Mouse (Mus musculus): Measurements from ENCODE around the gene Ctcfl. TPM values are rescaled to one million over a fixed set of nuclear protein-coding genes. Genes with fewer than 3 reads are reported as not detected.

Gene Ctcfl
- polyA plus RNA-seq, 1 experiment from 2014 or later: 0.04 TPM

GRCm38 (mm10) chr2:173072948-173073347 is 46.4 kb downstream of the Ctcfl start:
- Histone ChIP-seq H3K9me3 (peaks cover 13% of the 10 kb centered on the region), H3K4me1 (no peaks in the 10 kb centered on the region), H3K4me3 (no peak overlapping the region), H3K27ac (no peak overlapping the region), H3K27me3 (ENCODE audit: poor library complexity, severe bottlenecking) (no peaks in the 10 kb centered on the region), H3K36me3 (replicated peaks) (no peaks in the 10 kb centered on the region)
- no peak for DNase-seq (ENCODE audit: extremely low spot score, low spot score)
- WGBS: 93% methylated on average over 7 of the region's 7 CpGs

GRCm38 (mm10) chr2:173064864-173065263 is 54.5 kb downstream of the Ctcfl start:
- WGBS: 90% methylated on average over 2 of the region's 2 CpGs
- no peak for DNase-seq (ENCODE audit: extremely low spot score, low spot score)
- peaks cover 13% of the 10 kb centered on the region for H3K9me3 ChIP-seq
- no peak overlapping the region for H3K4me3 ChIP-seq
- H3K27me3 ChIP-seq (ENCODE audit: poor library complexity, severe bottlenecking): no peaks in the 10 kb centered on the region
- H3K27ac ChIP-seq: no peak overlapping the region
- H3K36me3 ChIP-seq (replicated peaks): no peaks in the 10 kb centered on the region
- H3K4me1 ChIP-seq: peaks cover 20% of the 10 kb centered on the region

DNA sequence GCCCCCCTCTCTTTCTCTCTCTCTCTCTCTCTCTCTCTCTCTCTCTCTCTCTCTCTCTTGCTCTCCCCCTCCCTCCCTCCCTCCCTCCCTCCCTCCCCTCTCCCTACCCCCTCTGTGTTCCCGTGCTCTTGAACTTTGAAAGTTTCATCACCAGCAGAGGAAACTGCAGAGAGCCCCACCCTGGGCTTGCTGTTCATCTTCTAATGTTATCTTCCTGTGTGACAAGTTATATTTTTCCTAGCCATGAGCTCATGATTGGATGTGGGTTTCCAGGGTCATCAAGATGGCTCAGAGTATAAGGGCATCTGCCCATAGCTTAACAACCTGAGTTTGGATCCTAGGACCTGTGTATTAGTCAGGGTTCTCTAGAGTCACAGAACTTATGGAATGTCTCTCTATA is 56.1 kb downstream of the Ctcfl start:
- WGBS: 100% methylated on average over 1 of the region's 1 CpGs
- Histone ChIP-seq H3K27me3 (ENCODE audit: poor library complexity, severe bottlenecking) (no peaks in the 10 kb centered on the region), H3K36me3 (replicated peaks) (no peaks in the 10 kb centered on the region), H3K9me3 (peaks cover 7% of the 10 kb centered on the region), H3K27ac (no peak overlapping the region), H3K4me3 (no peak overlapping the region), H3K4me1 (peaks cover 26% of the 10 kb centered on the region)
- DNase-seq (ENCODE audit: extremely low spot score, low spot score): no peak

- H3K9me3 ChIP-seq: no peaks in the 10 kb centered on the region
- no peaks in the 10 kb centered on the region for H3K36me3 ChIP-seq (replicated peaks)
- no peak for DNase-seq (ENCODE audit: extremely low spot score, low spot score)
- H3K27ac ChIP-seq: peak overlapping the region; percentile 56
- no peaks in the 10 kb centered on the region for H3K27me3 ChIP-seq (ENCODE audit: poor library complexity, severe bottlenecking)
- H3K4me3 ChIP-seq: no peak overlapping the region
- H3K4me1 ChIP-seq: peaks cover 41% of the 10 kb centered on the region
- WGBS: 81% methylated on average over 15 of the region's 15 CpGs
These were observed 57.6 kb downstream of the Ctcfl start for GRCm38 (mm10) chr2:173061443-173062351.

DNA sequence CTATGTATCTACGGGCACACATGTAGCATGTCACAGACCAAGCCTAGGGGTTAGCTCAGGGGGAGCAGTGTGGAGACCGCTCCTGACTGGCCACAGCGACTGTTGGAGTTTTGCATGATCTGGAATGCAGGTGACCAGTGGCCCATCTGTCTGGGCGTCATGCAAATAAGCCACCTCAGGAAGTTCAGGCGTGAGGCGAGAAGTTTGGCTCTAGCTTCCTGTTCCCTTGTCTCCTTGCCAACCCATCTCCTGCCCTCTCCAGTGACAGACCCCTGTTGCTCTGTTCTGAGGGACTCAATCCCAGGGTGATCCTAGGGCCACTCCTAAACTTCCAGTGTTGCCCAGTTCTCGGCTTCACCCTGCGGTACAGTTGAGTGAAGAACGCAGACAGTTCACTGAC is 58.9 kb downstream of the Ctcfl start:
- WGBS: 87% methylated on average over 9 of the region's 9 CpGs
- no peak for DNase-seq (ENCODE audit: extremely low spot score, low spot score)
- H3K9me3 ChIP-seq: no peaks in the 10 kb centered on the region
- H3K4me3 ChIP-seq: no peak overlapping the region
- H3K36me3 ChIP-seq (replicated peaks): no peaks in the 10 kb centered on the region
- H3K27ac ChIP-seq: 0 out of 2 replicates have a peak overlapping the region, but pooled peaks have one; percentile 11
- H3K27me3 ChIP-seq (ENCODE audit: poor library complexity, severe bottlenecking): no peaks in the 10 kb centered on the region
- H3K4me1 ChIP-seq: peaks cover 46% of the 10 kb centered on the region

DNA sequence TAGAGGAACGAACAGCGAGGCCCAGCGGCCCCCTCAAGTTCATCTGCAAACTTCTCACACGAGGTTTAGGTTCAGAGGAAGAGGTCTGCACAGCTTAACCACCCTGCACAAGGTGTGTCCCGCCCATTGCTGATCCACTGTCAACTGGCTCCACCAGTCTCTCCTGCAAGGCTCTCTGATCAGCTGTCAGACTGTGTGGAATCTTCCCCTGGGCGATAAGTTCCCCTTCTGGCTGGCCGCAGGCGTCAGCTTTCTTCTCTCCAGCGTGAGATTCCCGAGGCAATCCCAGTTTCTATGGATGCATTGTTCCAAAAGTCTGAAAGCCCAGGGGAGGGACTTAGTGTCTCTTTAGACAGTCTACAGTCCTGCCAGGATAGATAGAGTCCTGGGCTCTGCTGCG is 61.1 kb downstream of the Ctcfl start:
- no peaks in the 10 kb centered on the region for H3K36me3 ChIP-seq (replicated peaks)
- no peaks in the 10 kb centered on the region for H3K27me3 ChIP-seq (ENCODE audit: poor library complexity, severe bottlenecking)
- DNase-seq (ENCODE audit: extremely low spot score, low spot score): no peak
- peaks cover 46% of the 10 kb centered on the region for H3K4me1 ChIP-seq
- no peaks in the 10 kb centered on the region for H3K9me3 ChIP-seq
- H3K27ac ChIP-seq: peak overlapping the region; percentile 44; the same call in 1 of the 2 replicates
- 39% methylated on average over 11 of the region's 11 CpGs for WGBS
- no peak overlapping the region for H3K4me3 ChIP-seq

DNA sequence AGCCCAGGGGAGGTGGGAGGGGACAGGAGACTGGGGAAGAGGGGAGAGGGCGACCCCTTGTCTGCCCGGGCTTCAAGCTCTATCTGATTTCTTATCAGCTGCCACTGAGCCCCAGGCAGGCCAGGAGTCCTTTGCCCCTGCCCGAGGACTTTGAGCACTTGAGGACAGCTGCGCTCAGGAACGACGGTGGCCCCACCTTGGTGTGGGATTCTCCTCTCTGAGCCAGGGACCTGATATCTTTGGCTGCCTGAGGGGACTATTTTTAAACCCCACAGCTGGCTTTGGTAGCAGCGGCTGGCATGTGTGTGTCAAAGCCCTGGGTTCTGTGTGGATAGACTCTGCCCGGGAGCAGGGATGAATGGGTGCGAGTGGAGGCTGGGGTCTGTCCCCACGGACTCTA is 61.7 kb downstream of the Ctcfl start:
- 81% methylated on average over 10 of the region's 10 CpGs for WGBS
- no peaks in the 10 kb centered on the region for H3K27me3 ChIP-seq (ENCODE audit: poor library complexity, severe bottlenecking)
- DNase-seq (ENCODE audit: extremely low spot score, low spot score): no peak
- H3K4me1 ChIP-seq: peaks cover 46% of the 10 kb centered on the region
- H3K9me3 ChIP-seq: no peaks in the 10 kb centered on the region
- peak overlapping the region; percentile 44; the same call in 1 of the 2 replicates for H3K27ac ChIP-seq
- H3K4me3 ChIP-seq: no peak overlapping the region
- H3K36me3 ChIP-seq (replicated peaks): no peaks in the 10 kb centered on the region

DNA sequence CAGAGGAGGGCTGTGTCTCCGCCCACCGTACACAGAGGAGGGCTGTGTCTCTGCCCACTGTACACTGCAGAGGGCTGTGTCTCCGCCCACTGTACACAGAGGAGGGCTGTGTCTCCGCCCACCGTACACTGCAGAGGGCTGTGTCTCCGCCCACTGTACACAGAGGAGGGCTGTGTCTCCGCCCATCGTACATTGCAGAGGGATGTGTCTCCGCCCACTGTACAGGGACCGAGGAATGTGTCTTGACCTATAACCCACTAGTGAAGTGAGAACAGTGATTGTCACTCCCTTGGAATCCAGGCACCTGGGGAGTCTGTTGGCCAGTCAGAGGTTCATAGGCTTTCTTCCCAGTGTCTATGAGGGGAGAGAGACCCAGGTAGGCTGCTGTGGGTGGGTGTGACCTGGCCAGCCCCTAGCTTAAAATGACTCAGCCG is 62.4 kb downstream of the Ctcfl start:
- Histone ChIP-seq H3K27ac (no peak overlapping the region), H3K4me3 (no peak overlapping the region), H3K9me3 (no peaks in the 10 kb centered on the region), H3K27me3 (ENCODE audit: poor library complexity, severe bottlenecking) (no peaks in the 10 kb centered on the region), H3K36me3 (replicated peaks) (no peaks in the 10 kb centered on the region), H3K4me1 (peaks cover 42% of the 10 kb centered on the region)
- 80% methylated on average over 11 of the region's 11 CpGs for WGBS
- DNase-seq (ENCODE audit: extremely low spot score, low spot score): no peak

DNA sequence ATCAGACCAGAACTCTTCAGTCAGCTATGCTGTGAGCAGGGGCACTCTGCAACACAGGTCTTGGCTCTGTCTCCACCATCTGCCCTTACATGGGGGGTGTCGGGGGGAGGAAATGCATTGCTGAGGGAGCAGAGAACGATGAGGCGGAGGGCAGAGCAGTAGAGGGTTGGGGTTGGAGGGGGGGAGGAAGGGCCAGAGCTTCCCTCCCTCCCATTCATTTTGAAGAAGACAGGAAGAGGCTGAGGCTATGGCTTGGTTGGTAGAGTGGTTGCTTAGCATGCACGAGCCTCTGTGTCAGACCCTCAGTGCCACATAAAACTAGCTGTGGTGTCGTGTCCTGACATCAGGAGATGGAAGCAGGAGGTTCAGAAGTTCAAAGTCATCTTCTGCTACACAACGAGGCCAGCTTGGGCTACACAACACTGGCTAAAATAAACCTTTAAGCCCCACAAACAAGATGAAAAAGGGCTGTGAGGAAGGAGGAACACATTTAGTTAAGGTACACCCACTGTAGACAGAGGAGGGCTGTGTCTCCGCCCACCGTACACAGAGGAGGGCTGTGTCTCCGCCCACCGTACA is 62.9 kb downstream of the Ctcfl start:
- DNase-seq (ENCODE audit: extremely low spot score, low spot score): no peak

DNA sequence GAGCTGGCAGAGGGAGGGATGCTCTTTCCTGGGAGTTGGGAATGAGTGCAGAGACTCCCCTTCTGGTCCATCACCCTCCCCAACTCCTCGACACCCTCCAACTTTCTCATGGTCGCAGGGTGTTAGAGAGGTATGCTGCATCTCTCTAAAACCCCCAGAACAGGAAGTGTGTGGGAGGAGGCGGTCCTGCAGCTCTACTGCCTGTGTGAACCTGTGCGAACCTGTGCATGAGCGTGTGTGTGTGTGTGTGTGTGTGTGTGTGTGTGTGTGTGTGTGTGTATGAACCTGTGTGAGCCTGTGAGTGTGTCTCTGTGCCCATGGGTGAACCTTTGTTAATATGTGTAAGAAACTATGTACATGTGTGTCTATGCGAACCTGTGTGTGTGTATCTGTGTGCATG is 65.5 kb downstream of the Ctcfl start:
- DNase-seq (ENCODE audit: extremely low spot score, low spot score): no peak
- Histone ChIP-seq H3K4me1 (peaks cover 52% of the 10 kb centered on the region), H3K9me3 (no peaks in the 10 kb centered on the region), H3K27ac (no peak overlapping the region), H3K36me3 (replicated peaks) (no peaks in the 10 kb centered on the region), H3K27me3 (ENCODE audit: poor library complexity, severe bottlenecking) (no peaks in the 10 kb centered on the region), H3K4me3 (no peak overlapping the region)
- 86% methylated on average over 6 of the region's 6 CpGs for WGBS

More for the DNA sequence above, 62.9 kb downstream of the Ctcfl start:
- Histone ChIP-seq H3K4me3 (no peak overlapping the region), H3K27me3 (ENCODE audit: poor library complexity, severe bottlenecking) (no peaks in the 10 kb centered on the region), H3K27ac (no peak overlapping the region), H3K36me3 (replicated peaks) (no peaks in the 10 kb centered on the region), H3K4me1 (peaks cover 39% of the 10 kb centered on the region), H3K9me3 (no peaks in the 10 kb centered on the region)
- 85% methylated on average over 10 of the region's 10 CpGs for WGBS

DNA sequence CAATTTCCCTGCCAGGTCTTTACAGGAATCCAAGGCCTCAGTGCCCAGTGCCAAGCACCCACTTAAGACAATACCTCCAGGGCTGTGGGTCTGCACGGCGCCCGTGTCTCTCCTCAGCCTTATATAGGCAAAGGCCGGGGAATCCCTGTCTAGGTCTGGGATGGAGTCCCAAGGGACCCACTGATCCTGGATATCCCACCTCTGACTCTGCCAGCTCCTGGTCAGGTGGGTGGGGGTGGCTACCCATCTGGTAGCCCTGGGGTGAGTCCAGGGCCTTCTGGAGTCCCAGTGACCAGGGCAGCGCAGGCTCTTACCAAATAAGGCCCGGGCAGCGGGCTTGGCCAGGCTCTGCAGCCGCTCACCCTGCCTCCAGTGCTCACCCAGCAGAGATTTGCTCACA is 66.4 kb downstream of the Ctcfl start:
- no peaks in the 10 kb centered on the region for H3K9me3 ChIP-seq
- no peaks in the 10 kb centered on the region for H3K27me3 ChIP-seq (ENCODE audit: poor library complexity, severe bottlenecking)
- no peaks in the 10 kb centered on the region for H3K36me3 ChIP-seq (replicated peaks)
- peaks cover 52% of the 10 kb centered on the region for H3K4me1 ChIP-seq
- H3K4me3 ChIP-seq: no peak overlapping the region
- no peak for DNase-seq (ENCODE audit: extremely low spot score, low spot score)
- no peak overlapping the region for H3K27ac ChIP-seq
- 97% methylated on average over 8 of the region's 8 CpGs for WGBS

DNA sequence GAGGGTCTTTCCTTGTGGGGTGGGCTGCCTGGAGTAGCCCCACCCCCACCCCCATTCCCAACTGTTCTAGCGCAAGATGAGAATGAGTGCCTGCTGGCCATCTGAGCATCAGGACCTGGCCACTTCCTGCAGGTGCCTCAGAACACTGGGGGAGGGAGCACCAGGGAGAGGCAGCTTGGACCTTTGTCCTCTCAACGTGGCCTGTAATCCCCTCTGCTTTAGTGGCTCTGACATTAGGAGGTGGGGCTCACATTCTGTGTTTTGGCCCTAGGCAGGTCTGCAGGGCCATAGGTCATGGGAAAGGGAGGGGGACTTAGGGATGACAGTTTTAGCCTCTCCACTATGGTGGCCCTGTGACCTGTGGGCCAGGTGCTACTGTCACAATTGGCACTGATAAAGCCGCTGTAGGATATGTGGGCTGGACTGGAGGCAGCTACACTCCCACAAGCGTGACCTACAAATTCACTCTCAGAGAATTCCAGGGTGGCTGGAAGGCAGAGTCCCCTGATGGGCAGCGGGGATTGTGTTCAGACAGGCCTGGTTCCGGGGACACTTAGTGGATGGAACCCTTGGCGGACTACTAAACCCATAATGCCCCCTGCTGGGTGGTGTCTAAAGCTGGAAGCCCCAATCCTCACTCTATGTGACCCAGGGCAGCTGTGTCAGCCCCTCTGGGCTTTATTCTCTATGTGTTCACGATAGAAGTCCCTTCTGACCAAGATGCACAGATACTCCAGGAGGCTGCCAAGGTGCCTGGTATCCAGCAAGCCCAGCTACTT is 68.5 kb downstream of the Ctcfl start:
- Histone ChIP-seq H3K9me3 (no peaks in the 10 kb centered on the region), H3K27ac (peak overlapping the region; percentile 54), H3K36me3 (replicated peaks) (no peaks in the 10 kb centered on the region), H3K4me3 (no peak overlapping the region), H3K27me3 (ENCODE audit: poor library complexity, severe bottlenecking) (no peaks in the 10 kb centered on the region), H3K4me1 (peaks cover 52% of the 10 kb centered on the region)
- DNase-seq (ENCODE audit: extremely low spot score, low spot score): no peak
- 22% methylated on average over 8 of the region's 8 CpGs for WGBS
